Mouse (Mus musculus) ES-Bruce4 (cell line): Measurements from ENCODE around the gene Dad1.

ENCODE experiments used
- CTCF ChIP-seq: IDR thresholded peaks from one replicate; pipeline ENCODE4 v1.8.1; 2011; ENCODE audit warnings: low read depth, low read length
- POLR2A ChIP-seq: IDR thresholded peaks from one replicate; pipeline ENCODE4 v1.8.1; 2011; ENCODE audit warnings: low read length; ENCODE audit not compliant: insufficient read depth

DNA sequence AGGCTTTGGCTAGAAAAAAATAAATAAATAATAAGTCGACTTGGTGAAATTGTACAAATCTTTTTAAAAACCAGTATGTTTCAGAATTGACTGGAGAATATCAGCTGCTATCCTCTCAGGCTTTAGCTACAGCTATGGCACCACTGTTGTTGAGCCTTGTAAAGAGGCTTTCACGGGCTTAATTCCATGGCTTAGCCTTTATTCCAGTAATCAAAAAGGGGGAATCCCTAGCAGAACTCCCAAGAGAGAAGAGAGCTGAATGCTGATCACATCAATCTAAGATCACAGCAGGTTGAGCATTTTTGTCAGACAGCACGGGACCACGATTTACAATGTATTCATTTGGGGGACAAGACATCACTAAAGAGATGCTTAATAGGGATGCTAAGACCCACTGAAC, 49.1 kb downstream of the Dad1 start:
- TF ChIP-seq POLR2A (no peak), CTCF (no peak)
